Mouse (Mus musculus) forebrain, embryonic 13.5 days (tissue): Measurements from ENCODE around the gene Slc39a9. TPM values are rescaled to one million over a fixed set of nuclear protein-coding genes. Genes with fewer than 3 reads are reported as not detected.
A peak's percentile ranks its signal among the peaks of the same experiment; 100 is the strongest.

ENCODE experiments used
- ATAC-seq: fragments of 200-750 bp; cut with Nextera tagmentation; 2 replicates; pipeline ENCODE4 v1.8.0; 2017
- H3K27ac ChIP-seq: fragments of 300-500 bp; sonication (generic); 2 replicates; pipeline ENCODE4 v1.5.1; 2015; ENCODE audit warnings: inconsistent platforms, mild to moderate bottlenecking, moderate library complexity
- H3K27me3 ChIP-seq: fragments of 300-500 bp; sonication (generic); 2 replicates; pipeline ENCODE4 v1.6.1; 2015; ENCODE audit warnings: mild to moderate bottlenecking, inconsistent platforms
- H3K36me3 ChIP-seq: fragments of 300-500 bp; sonication (generic); 2 replicates; pipeline ENCODE4 v1.6.1; 2015; ENCODE audit warnings: mild to moderate bottlenecking, inconsistent platforms; ENCODE audit not compliant: poor library complexity, severe bottlenecking
- H3K4me1 ChIP-seq: fragments of 300-500 bp; sonication (generic); 2 replicates; pipeline ENCODE4 v1.6.1; 2015; ENCODE audit warnings: inconsistent platforms
- H3K4me2 ChIP-seq: fragments of 300-500 bp; sonication (generic); 2 replicates; pipeline ENCODE4 v1.6.1; 2015; ENCODE audit warnings: inconsistent platforms, mild to moderate bottlenecking, moderate library complexity
- H3K4me3 ChIP-seq: fragments of 300-500 bp; sonication (generic); 2 replicates; pipeline ENCODE4 v1.5.1; 2015; ENCODE audit warnings: mild to moderate bottlenecking, inconsistent platforms
- H3K9ac ChIP-seq: fragments of 300-500 bp; sonication (generic); 2 replicates; pipeline ENCODE4 v1.6.1; 2015; ENCODE audit warnings: mild to moderate bottlenecking, inconsistent platforms
- H3K9me3 ChIP-seq: fragments of 300-500 bp; sonication (generic); replicated peaks from 2 replicates; pipeline ENCODE4 v1.6.1; 2016; ENCODE audit warnings: inconsistent platforms
- WGBS: fragments of 180-500 bp; shearing (Covaris S2); methylation state at CpG from one replicate; pipeline ENCODE4 v1.1.7; 2015; 5-methylcytosine and 5-hydroxymethylcytosine counted together
- polyA plus RNA-seq: library from polyadenylated mRNA; unstranded; fragments of >200 nt; fragmentation: Nextera tagmentation; extraction: Ambion mirVana; gene quantifications from 2 replicates; pipeline ENCODE4 v1.2.1, GENCODE M21; 2015

Slc39a9 gene
- polyA plus RNA-seq, result 20.2 and 23.8 TPM in 2 replicates

- Histone ChIP-seq H3K36me3 (peaks cover 34% of the 10 kb centered on the region), H3K27me3 (no peaks in the 10 kb centered on the region), H3K4me2 (peak within 1 kb of the TSS; percentile 97), H3K4me3 (peak within 1 kb of the TSS; percentile 90), H3K4me1 (peaks cover 52% of the 10 kb centered on the region), H3K9me3 (no peaks in the 10 kb centered on the region), H3K9ac (peak within 1 kb of the TSS; percentile 90), H3K27ac (peak within 1 kb of the TSS; percentile 87)
- ATAC-seq, result peak; percentile 97
- WGBS, result under 1% methylated on average over 50 of the region's 50 CpGs
Observed at GRCm38 (mm10) chr12:80643693-80644505, at the start of gene Slc39a9, which contains the start of gene Erh. Slc39a9 (plus strand) TSS chr12:80643883. Erh (minus strand) TSS chr12:80644341.

GRCm38 (mm10) chr12:80594141-80594540 is 49.5 kb upstream of the Slc39a9 start:
- H3K36me3 ChIP-seq, result peaks cover 63% of the 10 kb centered on the region
- ATAC-seq, result no peak
- no peak overlapping the region for H3K4me3 ChIP-seq
- H3K27me3 ChIP-seq, result no peaks in the 10 kb centered on the region
- H3K4me1 ChIP-seq, result 0 out of 2 replicates have a peak, but pooled peaks cover 5% of the 10 kb centered on the region
- H3K27ac ChIP-seq, result no peak overlapping the region
- H3K9me3 ChIP-seq, result no peaks in the 10 kb centered on the region
- H3K4me2 ChIP-seq, result no peak overlapping the region
- no peak overlapping the region for H3K9ac ChIP-seq
- 91% methylated on average over 4 of the region's 4 CpGs for WGBS

- 0 out of 2 replicates have a peak, but pooled peaks cover 5% of the 10 kb centered on the region for H3K4me1 ChIP-seq
- no peak overlapping the region for H3K9ac ChIP-seq
- no peak overlapping the region for H3K27ac ChIP-seq
- H3K4me3 ChIP-seq, result no peak overlapping the region
- no peaks in the 10 kb centered on the region for H3K9me3 ChIP-seq
- 95% methylated on average over 4 of the region's 4 CpGs for WGBS
- ATAC-seq, result no peak
- H3K36me3 ChIP-seq, result peaks cover 57% of the 10 kb centered on the region
- no peak overlapping the region for H3K4me2 ChIP-seq
- H3K27me3 ChIP-seq, result no peaks in the 10 kb centered on the region
Observed at GRCm38 (mm10) chr12:80594781-80595180, 48.9 kb upstream of the Slc39a9 start.

- H3K4me1 ChIP-seq, result 0 out of 2 replicates have a peak, but pooled peaks cover 5% of the 10 kb centered on the region
- 96% methylated on average over 4 of the region's 4 CpGs for WGBS
Observed at GRCm38 (mm10) chr12:80595566-80595965, 48.1 kb upstream of the Slc39a9 start.

GRCm38 (mm10) chr12:80595968-80596367 is 47.7 kb upstream of the Slc39a9 start:
- peaks cover 49% of the 10 kb centered on the region for H3K36me3 ChIP-seq

More at GRCm38 (mm10) chr12:80595566-80595965, 48.1 kb upstream of the Slc39a9 start:
- no peaks in the 10 kb centered on the region for H3K9me3 ChIP-seq
- no peak for ATAC-seq
- no peak overlapping the region for H3K4me2 ChIP-seq
- H3K4me3 ChIP-seq, result no peak overlapping the region
- no peaks in the 10 kb centered on the region for H3K27me3 ChIP-seq
- H3K27ac ChIP-seq, result no peak overlapping the region
- no peak overlapping the region for H3K9ac ChIP-seq
- peaks cover 50% of the 10 kb centered on the region for H3K36me3 ChIP-seq

GRCm38 (mm10) chr12:80598236-80598635 is 45.4 kb upstream of the Slc39a9 start:
- WGBS, result 55% methylated on average over 7 of the region's 7 CpGs
- no peak overlapping the region for H3K4me3 ChIP-seq
- peak overlapping the region; percentile 60 for H3K27ac ChIP-seq
- 0 out of 2 replicates have a peak, but pooled peaks cover 5% of the 10 kb centered on the region for H3K4me1 ChIP-seq
- no peak overlapping the region for H3K4me2 ChIP-seq
- no peaks in the 10 kb centered on the region for H3K27me3 ChIP-seq
- ATAC-seq, result no peak
- peaks cover 50% of the 10 kb centered on the region for H3K36me3 ChIP-seq
- H3K9ac ChIP-seq, result no peak overlapping the region
- no peaks in the 10 kb centered on the region for H3K9me3 ChIP-seq

More at GRCm38 (mm10) chr12:80595968-80596367, 47.7 kb upstream of the Slc39a9 start:
- Histone ChIP-seq H3K9me3 (no peaks in the 10 kb centered on the region), H3K27me3 (no peaks in the 10 kb centered on the region), H3K4me3 (no peak overlapping the region), H3K27ac (no peak overlapping the region), H3K4me1 (0 out of 2 replicates have a peak, but pooled peaks cover 5% of the 10 kb centered on the region), H3K4me2 (no peak overlapping the region), H3K9ac (no peak overlapping the region)
- WGBS, result 90% methylated on average over 4 of the region's 4 CpGs
- no peak for ATAC-seq

GRCm38 (mm10) chr12:80598756-80599155 is 44.9 kb upstream of the Slc39a9 start:
- Histone ChIP-seq H3K27ac (peak overlapping the region; percentile 60; the same call in 1 of the 2 replicates), H3K4me1 (0 out of 2 replicates have a peak, but pooled peaks cover 10% of the 10 kb centered on the region), H3K4me2 (no peak overlapping the region), H3K9ac (no peak overlapping the region), H3K9me3 (no peaks in the 10 kb centered on the region), H3K4me3 (no peak overlapping the region), H3K27me3 (no peaks in the 10 kb centered on the region), H3K36me3 (peaks cover 44% of the 10 kb centered on the region)
- WGBS, result 36% methylated on average over 6 of the region's 6 CpGs
- ATAC-seq, result peak; percentile 82

GRCm38 (mm10) chr12:80601597-80602269 is 42.0 kb upstream of the Slc39a9 start:
- WGBS, result 91% methylated on average over 9 of the region's 9 CpGs
- Histone ChIP-seq H3K36me3 (peaks cover 38% of the 10 kb centered on the region), H3K9ac (no peak overlapping the region), H3K27ac (no peak overlapping the region), H3K4me2 (no peak overlapping the region), H3K27me3 (no peaks in the 10 kb centered on the region), H3K4me1 (0 out of 2 replicates have a peak, but pooled peaks cover 12% of the 10 kb centered on the region), H3K4me3 (no peak overlapping the region), H3K9me3 (no peaks in the 10 kb centered on the region)
- no peak for ATAC-seq

- H3K27ac ChIP-seq, result no peak overlapping the region
- 0 out of 2 replicates have a peak, but pooled peaks cover 12% of the 10 kb centered on the region for H3K4me1 ChIP-seq
- ATAC-seq, result no peak
- H3K36me3 ChIP-seq, result peaks cover 31% of the 10 kb centered on the region
- no peaks in the 10 kb centered on the region for H3K27me3 ChIP-seq
- whole genome bisulfite sequencing, result 97% methylated on average over 5 of the region's 5 CpGs
- no peak overlapping the region for H3K9ac ChIP-seq
- H3K4me2 ChIP-seq, result no peak overlapping the region
- no peaks in the 10 kb centered on the region for H3K9me3 ChIP-seq
- H3K4me3 ChIP-seq, result no peak overlapping the region
Observed at GRCm38 (mm10) chr12:80602432-80602831, 41.3 kb upstream of the Slc39a9 start.

GRCm38 (mm10) chr12:80603566-80603965 is 40.1 kb upstream of the Slc39a9 start:
- H3K4me1 ChIP-seq, result 0 out of 2 replicates have a peak, but pooled peaks cover 10% of the 10 kb centered on the region
- H3K36me3 ChIP-seq, result peaks cover 30% of the 10 kb centered on the region
- whole genome bisulfite sequencing, result 68% methylated on average over 4 of the region's 4 CpGs
- no peaks in the 10 kb centered on the region for H3K27me3 ChIP-seq
- H3K9me3 ChIP-seq, result no peaks in the 10 kb centered on the region
- ATAC-seq, result no peak
- H3K9ac ChIP-seq, result no peak overlapping the region
- H3K4me2 ChIP-seq, result no peak overlapping the region
- H3K4me3 ChIP-seq, result no peak overlapping the region
- H3K27ac ChIP-seq, result peak overlapping the region; percentile 36; the same call in 1 of the 2 replicates

- Histone ChIP-seq H3K4me3 (no peak overlapping the region), H3K4me2 (no peak overlapping the region), H3K36me3 (peaks cover 30% of the 10 kb centered on the region), H3K9me3 (no peaks in the 10 kb centered on the region), H3K4me1 (0 out of 2 replicates have a peak, but pooled peaks cover 6% of the 10 kb centered on the region), H3K27ac (no peak overlapping the region), H3K27me3 (no peaks in the 10 kb centered on the region), H3K9ac (no peak overlapping the region)
- no peak for ATAC-seq
- WGBS, result 85% methylated on average over 2 of the region's 2 CpGs
Observed at GRCm38 (mm10) chr12:80604218-80604617, 39.5 kb upstream of the Slc39a9 start.

GRCm38 (mm10) chr12:80608576-80608975 is 35.1 kb upstream of the Slc39a9 start:
- Histone ChIP-seq H3K9ac (no peak overlapping the region), H3K36me3 (peaks cover 9% of the 10 kb centered on the region; the same call in 1 of the 2 replicates), H3K27me3 (no peaks in the 10 kb centered on the region), H3K27ac (no peak overlapping the region), H3K4me3 (no peak overlapping the region), H3K4me2 (no peak overlapping the region), H3K4me1 (0 out of 2 replicates have a peak, but pooled peaks cover 4% of the 10 kb centered on the region), H3K9me3 (no peaks in the 10 kb centered on the region)
- no peak for ATAC-seq
- WGBS, result 89% methylated on average over 1 of the region's 1 CpGs
